Mouse (Mus musculus) embryonic fibroblast, embryonic 13.5 days (primary cell): ENCODE results near the gene Stxbp3.

Experiments
- CTCF ChIP-seq: IDR thresholded peaks from 2 replicates; pipeline ENCODE4 v1.5.1; 2011; ENCODE audit warnings: mild to moderate bottlenecking, control low read depth, low read length, moderate library complexity, borderline replicate concordance; ENCODE audit not compliant: insufficient read depth
- POLR2A ChIP-seq: IDR thresholded peaks from 2 replicates; pipeline ENCODE4 v1.6.1; 2011; ENCODE audit warnings: low read depth, mild to moderate bottlenecking, control low read depth, low read length, moderate library complexity

GRCm38 (mm10) chr3:108769547-108769946 lies 70.8 kb downstream of the Stxbp3 start:
- no peak for TF ChIP-seq CTCF
- TF ChIP-seq POLR2A: no peak
